Mouse (Mus musculus): ENCODE results near the gene Eci3.
"Not testable (repeated sequence)": the region's sequence is repeated elsewhere in the genome, so short reads cannot be mapped to it uniquely, and the experiment has no call there.

- TF ChIP-seq CTCF (IDR thresholded peaks at IDR 0.05; ENCODE audit: control insufficient read depth, insufficient read depth, insufficient replicate concordance, low read depth, low read length); POLR2A (IDR thresholded peaks at IDR 0.05; ENCODE audit: control insufficient read depth, low read depth, low read length): not testable (repeated sequence)
Observed at GRCm38 (mm10) chr13:34978635-34979034, 15.0 kb upstream of the Eci3 start.

All from testis, adult 2 months (tissue).